Mouse (Mus musculus) heart, adult 2 months (tissue): Measurements from ENCODE around the gene AC134908.4.

Experiments
- EP300 ChIP-seq: fragments of 200-500 bp; IDR thresholded peaks from 2 replicates; pipeline ENCODE4 v1.6.1; 2011; ENCODE audit warnings: low read depth, low read length, control low read depth; ENCODE audit not compliant: insufficient read depth
- POLR2A ChIP-seq: fragments of 200-500 bp; IDR thresholded peaks from 2 replicates; pipeline ENCODE4 v1.6.1; 2011; ENCODE audit warnings: mild to moderate bottlenecking, low read depth, low read length, control low read depth; ENCODE audit not compliant: insufficient read depth

- no peak for TF ChIP-seq EP300
- no peak for TF ChIP-seq POLR2A
Measured at GRCm38 (mm10) chr17:25843636-25844395, 48.4 kb upstream of the AC134908.4 start.
